Mouse (Mus musculus) ES-E14 (cell line): ENCODE measurements around the gene Zcchc2. TPM values are rescaled to one million over a fixed set of nuclear protein-coding genes. Genes with fewer than 3 reads are reported as not detected.

Experiments
- DNase-seq: peaks from one replicate; pipeline ENCODE4 v3.0.0-alpha.2; 2013; ENCODE audit warnings: low read depth, low spot score
- H3K27ac ChIP-seq: 2 replicates; pipeline ENCODE4 v1.5.1; 2012; ENCODE audit warnings: low read depth, mild to moderate bottlenecking, low read length, moderate library complexity, mixed read lengths; ENCODE audit not compliant: poor library complexity, insufficient read depth, severe bottlenecking
- H3K36me3 ChIP-seq: 2 replicates; pipeline ENCODE4 v1.6.1; 2012; ENCODE audit warnings: mild to moderate bottlenecking, low read length, moderate library complexity, mixed read lengths; ENCODE audit not compliant: control insufficient read depth, poor library complexity, insufficient read depth, severe bottlenecking
- H3K4me1 ChIP-seq, 2 experiments: fragments of 150-350 bp in 1 of 2; sonication (generic) in 1 of 2; 2 replicates each; pipeline ENCODE4 v1.6.1; 2012; ENCODE audit warnings: low read length in 2 of 2, mild to moderate bottlenecking in 1 of 2, mixed read lengths in 1 of 2; ENCODE audit not compliant: control insufficient read depth in 2 of 2, insufficient read depth in 2 of 2, poor library complexity in 1 of 2
- H3K4me3 ChIP-seq, 2 experiments: fragments of 150-350 bp in 1 of 2; sonication (generic) in 1 of 2; 2 replicates each; pipeline ENCODE4 v1.5.1; 2012; ENCODE audit warnings: low read length in 2 of 2, low read depth in 1 of 2, mild to moderate bottlenecking in 1 of 2, mixed read lengths in 1 of 2; ENCODE audit not compliant: insufficient read depth in 1 of 2, poor library complexity in 1 of 2, severe bottlenecking in 1 of 2
- H3K9ac ChIP-seq: 2 replicates; pipeline ENCODE4 v1.6.1; 2012; ENCODE audit warnings: low read depth, mild to moderate bottlenecking, low read length, mixed read lengths; ENCODE audit not compliant: poor library complexity, insufficient read depth, severe bottlenecking
- H3K9me3 ChIP-seq: fragments of 150-350 bp; sonication (generic); 2 replicates; pipeline ENCODE4 v1.6.1; 2012; ENCODE audit warnings: low read depth, mild to moderate bottlenecking, low read length; ENCODE audit not compliant: control insufficient read depth, insufficient read depth
- CHD2 ChIP-seq: IDR thresholded peaks from 2 replicates; pipeline ENCODE4 v1.6.1; 2014; ENCODE audit warnings: mild to moderate bottlenecking, low read depth, low read length, inconsistent platforms
- HCFC1 ChIP-seq: IDR thresholded peaks from 2 replicates; pipeline ENCODE4 v1.6.1; 2012; ENCODE audit warnings: low read length, inconsistent platforms, borderline replicate concordance; ENCODE audit not compliant: insufficient read depth
- MAFK ChIP-seq: IDR thresholded peaks from 2 replicates; pipeline ENCODE4 v1.6.1; 2014; ENCODE audit warnings: mild to moderate bottlenecking, low read depth, low read length, inconsistent platforms; ENCODE audit not compliant: insufficient read depth
- ZC3H11A ChIP-seq: IDR thresholded peaks from 2 replicates; pipeline ENCODE4 v1.6.1; 2012; ENCODE audit warnings: low read depth, mild to moderate bottlenecking, inconsistent platforms, low read length, borderline replicate concordance
- ZNF384 ChIP-seq: IDR thresholded peaks from 2 replicates; pipeline ENCODE4 v1.6.1; 2012; ENCODE audit warnings: low read depth, low read length, inconsistent platforms
- in situ Hi-C, 2 experiments: fragments of 600-800 bp; cut with MboI; formaldehyde crosslinking; loops; one replicate each; pipeline ENCODE4 v1.15.1; 2025; ENCODE audit warnings: low sequenced_read_pairs in 2 of 2, inconsistent platforms in 1 of 2; ENCODE audit not compliant: unreplicated experiment in 2 of 2
- total RNA-seq: library from RNA; depleted of rRNA; stranded (reverse); fragments of 300-350 nt; gene quantifications from 2 replicates; pipeline ENCODE4 v1.2.3, GENCODE M21; 2012

The Zcchc2 gene
- total RNA-seq, 1 experiment, result 9.5 TPM

DNA sequence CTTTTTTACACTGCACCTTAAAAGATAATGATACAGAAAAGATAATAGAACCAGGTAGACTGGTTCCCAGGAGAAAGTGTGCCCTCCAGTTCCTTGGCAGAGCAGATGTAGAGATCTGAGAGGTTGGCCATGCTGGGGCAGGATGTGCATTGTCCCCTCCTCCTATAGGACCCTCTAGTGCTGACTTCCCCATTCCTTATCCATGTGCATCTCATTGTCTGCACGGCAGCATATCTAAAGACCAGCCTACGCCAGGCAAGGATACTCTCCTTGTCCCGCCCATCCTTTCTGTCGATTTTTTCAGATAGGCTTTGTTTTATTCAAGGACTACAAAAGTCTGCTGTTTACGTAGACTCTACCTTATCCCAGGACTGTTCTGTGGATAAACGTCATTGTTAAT is 26.1 kb downstream of the Zcchc2 start:
- no peak for TF ChIP-seq CHD2
- TF ChIP-seq ZNF384, result no peak
- TF ChIP-seq ZC3H11A, result no peak
- TF ChIP-seq HCFC1, result no peak
- no peak for TF ChIP-seq MAFK
- H3K9ac ChIP-seq, result no peak overlapping the region
- DNase-seq, result no peak
- peaks cover 7% of the 10 kb centered on the region for H3K36me3 ChIP-seq
- H3K9me3 ChIP-seq, result no peaks in the 10 kb centered on the region
- H3K4me1 ChIP-seq, result no peaks in the 10 kb centered on the region
- in situ Hi-C loops, result no loop called here
- no peak overlapping the region for H3K4me3 ChIP-seq
- no peak overlapping the region for H3K27ac ChIP-seq

DNA sequence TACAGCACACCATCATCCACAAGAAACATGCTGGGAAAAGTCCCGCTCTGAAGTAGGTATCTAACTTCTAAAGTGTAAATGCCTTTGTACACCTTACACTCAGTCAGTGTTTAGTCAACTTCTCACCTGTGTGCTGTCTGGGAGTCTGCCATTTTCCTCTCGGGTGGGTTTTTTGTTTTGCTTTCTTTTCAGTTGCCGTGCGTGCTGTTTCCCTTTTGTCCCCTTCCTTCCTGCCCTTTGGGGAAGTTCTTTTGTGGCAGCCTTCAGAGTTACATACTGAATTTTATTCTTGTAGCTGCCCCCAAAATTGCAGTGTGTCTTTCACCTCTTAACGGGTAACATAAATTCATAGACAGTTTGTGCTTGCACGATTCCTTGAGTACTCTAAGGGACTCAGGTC is 29.6 kb downstream of the Zcchc2 start:
- DNase-seq, result no peak
- H3K36me3 ChIP-seq, result peaks cover 8% of the 10 kb centered on the region
- TF ChIP-seq MAFK (no peak), HCFC1 (no peak), ZC3H11A (no peak), CHD2 (no peak), ZNF384 (no peak)
- H3K9me3 ChIP-seq, result no peaks in the 10 kb centered on the region
- in situ Hi-C loops, result no loop called here
- H3K4me1 ChIP-seq, result no peaks in the 10 kb centered on the region
- no peak overlapping the region for H3K4me3 ChIP-seq
- H3K9ac ChIP-seq, result no peak overlapping the region
- H3K27ac ChIP-seq, result no peak overlapping the region

DNA sequence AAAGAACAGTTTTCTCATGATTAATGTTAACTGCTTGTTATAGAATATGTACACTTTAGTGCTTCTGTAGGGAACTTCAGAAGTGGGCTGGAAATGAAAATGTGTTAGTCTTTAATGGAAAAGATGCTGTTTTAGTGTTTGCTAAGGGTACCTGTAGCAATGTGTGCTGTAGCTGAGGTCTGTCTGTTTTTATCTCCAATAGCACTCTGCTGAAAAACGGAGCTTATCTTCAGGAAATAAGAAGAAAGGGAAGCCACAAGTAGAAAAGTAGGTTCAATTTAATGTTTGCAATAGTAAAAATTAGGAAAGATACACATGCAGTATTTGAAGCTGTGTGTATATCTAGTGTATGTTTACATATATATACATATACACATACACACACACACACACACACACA is 32.8 kb downstream of the Zcchc2 start:
- no peaks in the 10 kb centered on the region for H3K4me1 ChIP-seq
- H3K9ac ChIP-seq, result no peak overlapping the region
- peaks cover 8% of the 10 kb centered on the region for H3K36me3 ChIP-seq
- DNase-seq, result no peak
- H3K27ac ChIP-seq, result no peak overlapping the region
- in situ Hi-C loops, result no loop called here
- H3K4me3 ChIP-seq, result no peak overlapping the region
- H3K9me3 ChIP-seq, result no peaks in the 10 kb centered on the region
- no peak for TF ChIP-seq MAFK
- TF ChIP-seq ZNF384, result no peak
- no peak for TF ChIP-seq ZC3H11A
- TF ChIP-seq CHD2, result no peak
- no peak for TF ChIP-seq HCFC1

DNA sequence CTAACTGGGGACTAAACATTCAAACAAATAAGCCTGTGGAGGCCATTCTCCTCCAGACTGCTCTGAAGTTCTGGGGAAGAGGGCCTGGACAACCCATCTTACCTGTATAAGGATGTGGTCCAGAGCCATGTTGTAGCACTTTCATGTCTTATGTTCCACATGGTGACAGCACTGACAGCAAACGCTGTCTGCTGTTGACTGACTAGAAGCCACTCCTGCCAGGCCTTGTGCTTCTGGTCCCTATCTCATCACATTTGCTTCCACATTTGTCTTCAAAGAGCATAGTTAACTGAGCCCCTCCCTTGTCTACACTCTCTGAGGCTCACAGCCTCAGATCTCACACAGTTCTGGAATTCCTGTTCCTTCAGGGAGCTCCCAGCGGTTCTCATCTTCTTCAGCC is 34.0 kb downstream of the Zcchc2 start:
- no peak for DNase-seq
- Histone ChIP-seq H3K4me1 (no peaks in the 10 kb centered on the region), H3K9me3 (no peaks in the 10 kb centered on the region), H3K36me3 (peaks cover 4% of the 10 kb centered on the region), H3K4me3 (no peak overlapping the region), H3K9ac (no peak overlapping the region), H3K27ac (no peak overlapping the region)
- TF ChIP-seq CHD2 (no peak), HCFC1 (no peak), ZC3H11A (no peak), MAFK (no peak), ZNF384 (no peak)
- in situ Hi-C loops, result no loop called here

DNA sequence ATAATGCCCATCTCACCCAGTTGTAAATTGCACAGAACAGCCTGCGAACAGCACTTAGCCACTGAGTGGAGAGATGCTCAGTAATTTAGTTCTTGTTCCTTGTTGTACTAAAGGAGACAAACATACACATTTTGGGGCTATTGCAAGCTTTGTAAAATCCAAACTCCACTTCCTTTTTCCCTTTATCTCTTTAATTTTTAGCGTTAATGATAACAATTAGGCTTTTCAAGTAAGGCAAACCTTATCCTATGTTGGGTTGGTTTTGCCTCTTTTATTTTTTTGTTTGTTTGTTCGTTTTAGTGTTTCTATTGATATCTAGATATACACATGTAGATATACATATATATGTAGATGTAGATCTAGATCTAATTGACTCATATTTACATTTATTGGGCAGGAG is 34.6 kb downstream of the Zcchc2 start:
- DNase-seq, result no peak
- Histone ChIP-seq H3K4me3 (no peak overlapping the region), H3K27ac (no peak overlapping the region), H3K4me1 (no peaks in the 10 kb centered on the region), H3K36me3 (peaks cover 5% of the 10 kb centered on the region), H3K9me3 (no peaks in the 10 kb centered on the region), H3K9ac (no peak overlapping the region)
- in situ Hi-C loops, result no loop called here
- TF ChIP-seq ZC3H11A (no peak), CHD2 (no peak), HCFC1 (no peak), MAFK (no peak), ZNF384 (no peak)
